Mouse (Mus musculus): ENCODE measurements around the gene Ccdc13.

The Ccdc13 gene

DNA sequence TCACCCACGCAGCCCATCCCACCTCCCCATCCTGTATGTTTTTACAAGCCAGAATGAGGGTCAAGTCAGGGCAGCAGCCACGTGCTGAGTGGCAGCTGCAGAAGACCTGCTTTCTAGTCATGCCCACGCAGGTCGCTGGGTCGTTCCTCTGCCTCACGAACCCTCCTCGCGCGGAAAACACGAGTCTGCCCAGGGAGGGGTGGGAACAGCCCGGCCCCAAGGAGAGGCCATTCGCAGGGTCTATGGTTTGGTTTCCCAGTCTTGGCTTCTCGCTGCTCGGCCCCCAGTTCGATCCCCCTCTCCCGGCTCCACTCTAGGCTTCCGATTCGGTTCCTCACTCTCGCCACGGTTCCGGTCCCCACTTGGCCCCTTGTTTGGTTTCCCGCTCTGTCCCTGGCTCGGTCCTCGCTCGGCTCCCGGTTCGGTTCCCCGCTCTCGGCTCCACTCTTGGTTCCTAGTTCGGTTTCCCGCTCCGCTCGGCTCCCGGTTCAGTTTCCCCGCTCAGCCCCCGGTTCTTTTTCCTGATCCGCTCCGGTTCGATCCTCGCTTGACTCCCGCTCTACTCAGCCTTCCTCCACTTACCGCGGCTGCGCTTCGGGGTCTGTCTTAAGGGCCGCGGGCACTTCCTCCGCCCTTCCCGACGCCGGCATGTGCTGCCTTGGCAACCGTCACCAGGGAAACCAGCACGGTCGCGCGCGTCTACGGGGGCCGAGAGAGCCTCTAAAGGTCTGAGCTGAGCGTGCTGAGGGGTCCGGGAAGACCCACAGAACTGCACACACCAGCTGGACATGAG, at the start of gene Ccdc13:
TSS of gene Ccdc13 (minus strand) at position 633 of the 793 bp plus-strand sequence.
- DNase-seq (ENCODE audit: low spot score) = no peak

DNA sequence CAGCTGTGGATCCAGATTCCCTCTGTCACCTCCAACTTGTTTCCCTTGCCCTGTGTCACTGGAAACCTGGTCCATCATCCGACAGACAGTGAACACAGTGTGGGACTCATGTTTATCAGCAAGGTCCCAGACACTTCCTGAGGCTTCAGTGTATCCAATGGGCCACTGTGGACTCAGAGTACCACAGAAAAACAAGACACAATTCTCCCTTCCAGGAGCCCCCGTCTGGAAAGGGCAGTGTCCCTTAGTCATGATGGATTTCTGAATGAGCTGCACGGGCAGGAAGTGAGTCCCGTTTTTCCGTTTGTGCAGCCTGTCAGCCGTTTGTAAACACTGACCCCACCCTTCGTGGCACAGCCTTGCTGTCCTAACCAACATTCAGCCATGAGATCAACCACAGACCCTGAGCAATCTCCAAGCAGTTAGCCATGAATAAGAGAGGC, 42.8 kb upstream of the Ccdc13 start:
- DNase-seq (ENCODE audit: low spot score) = no peak

DNA sequence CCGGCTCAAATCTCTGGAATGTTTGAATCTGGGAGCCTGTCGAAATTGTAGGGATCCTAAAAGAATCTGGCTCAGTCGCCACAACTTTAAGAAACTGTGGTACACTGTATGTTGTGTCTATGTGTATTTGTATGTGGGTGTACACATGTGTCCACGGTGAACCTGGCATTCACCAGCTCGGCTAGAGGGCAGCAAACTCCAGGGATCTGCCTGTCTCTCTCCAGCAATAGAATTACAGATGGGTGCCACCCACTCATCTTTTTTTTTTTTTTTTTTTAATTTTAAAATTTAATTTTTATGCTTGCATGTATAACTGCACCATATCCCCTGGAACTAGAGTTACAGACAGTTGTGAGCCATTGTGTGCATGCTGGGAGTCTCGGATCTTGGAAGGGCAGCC, 42.0 kb upstream of the Ccdc13 start:
- DNase-seq (ENCODE audit: low spot score) = no peak

DNA sequence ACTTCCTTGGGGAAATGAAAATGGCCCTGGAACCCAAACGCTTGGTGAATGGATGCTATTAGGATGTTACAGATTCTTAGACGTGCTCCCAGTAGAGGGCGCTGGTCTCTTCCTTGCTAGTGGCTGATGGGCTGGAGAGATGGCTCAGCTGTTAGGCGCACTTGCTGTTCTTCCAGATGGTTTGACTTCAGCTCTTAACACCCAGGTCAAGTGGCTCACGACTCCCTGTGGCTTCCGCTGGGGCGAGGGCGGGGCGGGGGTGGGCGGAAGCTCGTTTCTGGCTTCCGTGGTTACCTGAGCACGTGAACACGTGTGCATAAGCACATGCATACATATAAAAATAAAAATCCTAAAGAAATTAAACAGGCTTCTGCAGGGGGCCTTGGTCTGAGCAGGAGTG, 41.6 kb upstream of the Ccdc13 start:
- peak; percentile 28 for DNase-seq (ENCODE audit: low spot score)

DNA sequence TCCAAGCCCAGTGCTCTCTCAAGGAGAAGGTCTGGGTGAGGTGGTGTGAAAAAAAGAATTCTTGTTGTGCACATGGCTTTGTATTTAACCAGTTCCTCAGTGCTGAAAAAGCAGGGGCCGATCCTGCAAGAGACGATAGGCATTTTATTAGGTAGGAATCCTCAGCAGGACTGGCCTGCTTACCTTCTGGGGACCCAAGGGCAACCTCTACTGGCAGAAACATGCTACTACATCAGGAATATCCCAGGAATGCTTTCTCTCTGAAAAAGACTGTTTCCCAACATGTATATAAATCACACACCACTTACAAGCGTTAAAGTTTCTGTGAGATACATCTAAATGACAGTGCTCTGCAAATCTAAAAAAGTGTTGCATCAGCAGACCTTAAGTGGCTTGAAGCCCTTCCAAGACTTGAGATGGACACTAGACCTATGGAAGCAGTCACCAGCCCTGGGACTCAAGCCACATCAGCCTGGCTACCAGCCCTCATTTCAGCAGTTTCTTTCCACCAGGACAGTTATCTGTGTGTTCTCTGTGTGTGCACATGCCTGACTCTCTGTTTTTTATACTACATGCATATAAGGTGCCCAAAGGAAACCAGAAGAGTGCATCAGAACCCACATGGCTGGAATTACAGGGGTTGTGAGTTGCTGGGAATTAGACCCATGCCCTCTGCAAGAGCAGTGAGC, 37.9 kb upstream of the Ccdc13 start:
- peak; percentile 71 for DNase-seq (ENCODE audit: low spot score)

DNA sequence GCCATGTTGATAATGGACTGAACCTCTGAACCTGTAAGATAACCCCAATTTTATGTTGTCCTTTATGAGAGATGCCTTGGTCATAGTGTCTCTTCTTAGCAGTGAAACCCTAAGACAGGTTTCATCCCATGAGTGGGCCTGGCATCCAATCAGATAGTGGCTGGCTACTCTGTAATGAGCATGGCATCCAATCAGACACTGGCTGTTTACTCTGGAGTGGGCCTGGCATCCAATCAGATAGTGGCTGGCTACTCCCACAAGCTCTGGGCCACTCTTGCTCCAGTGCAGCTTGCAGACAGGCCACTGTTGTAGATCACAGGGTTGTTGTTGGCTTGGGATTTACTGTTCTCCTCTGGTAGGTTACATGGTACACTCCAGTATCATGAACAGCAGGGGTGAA, 34.3 kb upstream of the Ccdc13 start:
- DNase-seq (ENCODE audit: low spot score) = no peak

DNA sequence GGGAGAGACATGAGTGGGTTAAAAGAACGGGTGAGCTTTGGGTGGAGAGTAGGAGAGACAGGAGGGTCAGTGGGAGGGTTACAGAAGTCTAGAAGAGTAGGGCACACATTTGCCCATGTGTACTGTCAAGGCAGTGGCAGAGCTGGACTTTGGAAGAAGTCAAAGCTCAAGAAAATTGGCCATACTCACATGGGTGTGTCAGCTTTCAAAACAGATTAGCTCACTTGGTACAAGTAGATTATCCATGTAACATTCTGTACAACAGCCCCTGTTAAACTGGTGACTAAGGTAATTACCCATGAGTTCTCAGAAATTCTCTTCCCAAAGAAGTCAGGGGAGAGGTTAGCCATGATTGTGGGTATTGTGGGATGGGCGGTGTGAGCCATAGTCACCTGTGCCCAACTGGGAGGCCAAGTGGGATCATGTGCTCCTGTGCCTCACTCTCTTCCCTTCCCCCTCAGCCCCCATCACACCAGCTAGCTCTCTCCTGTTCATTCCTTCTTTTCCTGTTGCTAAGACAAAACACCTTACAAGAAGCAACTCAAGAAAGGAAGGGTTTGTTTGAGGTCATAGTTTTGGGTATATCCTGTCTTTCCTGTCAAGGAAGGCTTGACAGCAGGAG, 32.9 kb upstream of the Ccdc13 start:
- DNase-seq (ENCODE audit: low spot score) = no peak

DNA sequence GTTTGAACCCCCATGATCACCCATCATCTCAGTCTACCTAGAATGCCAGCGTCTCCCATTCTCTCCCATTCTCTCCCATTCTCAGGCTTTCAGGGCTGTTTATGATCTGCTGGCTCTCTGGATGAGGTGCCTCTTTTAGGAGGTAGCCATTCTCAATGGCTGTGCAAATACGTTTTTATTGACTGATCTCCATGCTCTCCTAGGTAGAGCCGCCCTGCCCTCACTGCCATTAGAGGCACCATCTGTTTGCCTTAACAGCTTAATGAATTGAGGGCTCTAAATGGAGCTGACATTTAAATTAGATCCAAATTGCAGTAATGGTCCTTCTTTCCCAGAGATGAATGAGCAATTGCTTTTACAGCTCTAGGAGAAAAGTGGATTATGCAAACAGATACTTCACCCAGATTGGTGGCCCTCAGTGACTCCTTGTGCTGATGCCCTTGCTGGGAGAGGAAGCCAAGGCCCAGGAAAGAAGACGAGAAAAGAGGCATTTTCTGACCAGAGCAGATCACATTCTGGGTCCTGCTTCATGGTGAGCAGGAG, 30.8 kb upstream of the Ccdc13 start:
- peak; percentile 60 for DNase-seq (ENCODE audit: low spot score)

DNA sequence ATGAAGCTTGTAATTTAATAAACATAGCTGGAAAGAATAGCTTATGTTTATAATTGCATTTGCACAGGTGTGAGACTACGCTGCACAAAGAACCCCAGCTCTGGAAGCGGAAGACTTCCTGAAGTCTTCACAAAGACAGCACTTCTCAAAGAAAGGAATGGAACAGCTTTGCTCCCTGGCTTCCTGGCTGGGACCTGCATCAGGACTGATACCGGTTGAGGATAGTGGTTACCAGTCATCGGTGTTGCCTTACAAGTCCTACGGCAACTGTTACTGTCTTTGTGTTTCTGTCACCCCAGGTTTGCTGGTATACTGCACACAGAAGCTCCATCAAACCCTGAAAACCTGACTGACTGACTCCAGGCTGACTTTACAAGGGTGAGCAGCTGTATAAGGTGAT, 30.2 kb upstream of the Ccdc13 start:
- no peak for DNase-seq (ENCODE audit: low spot score)

DNA sequence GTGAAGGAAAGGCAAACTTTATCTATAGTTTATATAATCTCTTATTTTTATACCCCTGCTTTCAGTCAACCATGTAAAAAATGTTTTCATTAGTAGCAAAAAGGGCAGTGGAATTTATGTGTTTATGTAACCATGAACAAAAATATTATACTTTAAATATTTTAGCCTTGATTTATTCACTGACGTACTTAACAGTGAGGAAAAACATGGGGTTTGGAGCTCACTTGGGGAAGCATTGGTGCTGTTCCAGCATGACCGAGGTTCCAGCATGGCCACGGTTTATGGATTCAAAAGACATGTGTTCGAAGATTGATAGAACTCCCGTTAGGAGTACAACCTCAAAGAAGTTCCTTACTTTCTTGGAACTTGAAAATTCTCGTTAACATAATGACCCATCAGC, 29.0 kb upstream of the Ccdc13 start:
- DNase-seq (ENCODE audit: low spot score) = no peak

DNA sequence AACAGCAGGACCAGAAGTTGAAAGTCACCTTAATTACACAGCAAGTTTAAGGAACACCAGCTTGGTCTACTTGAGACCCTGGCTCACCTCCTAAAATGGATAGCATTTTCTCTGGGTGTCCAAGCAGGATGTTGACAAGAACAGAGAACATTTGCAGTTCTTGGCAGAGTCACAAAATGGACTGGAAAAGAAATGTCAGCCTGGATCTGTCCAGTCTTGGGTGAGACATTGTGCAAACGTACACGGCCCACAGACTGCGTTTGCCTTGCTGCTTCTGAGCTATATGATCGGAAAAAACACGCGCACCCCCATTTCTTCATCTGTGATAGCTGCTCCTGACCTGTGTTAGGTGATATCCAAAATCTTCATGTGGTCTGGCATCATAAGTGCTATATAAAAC, 28.4 kb upstream of the Ccdc13 start:
- no peak for DNase-seq (ENCODE audit: low spot score)

DNA sequence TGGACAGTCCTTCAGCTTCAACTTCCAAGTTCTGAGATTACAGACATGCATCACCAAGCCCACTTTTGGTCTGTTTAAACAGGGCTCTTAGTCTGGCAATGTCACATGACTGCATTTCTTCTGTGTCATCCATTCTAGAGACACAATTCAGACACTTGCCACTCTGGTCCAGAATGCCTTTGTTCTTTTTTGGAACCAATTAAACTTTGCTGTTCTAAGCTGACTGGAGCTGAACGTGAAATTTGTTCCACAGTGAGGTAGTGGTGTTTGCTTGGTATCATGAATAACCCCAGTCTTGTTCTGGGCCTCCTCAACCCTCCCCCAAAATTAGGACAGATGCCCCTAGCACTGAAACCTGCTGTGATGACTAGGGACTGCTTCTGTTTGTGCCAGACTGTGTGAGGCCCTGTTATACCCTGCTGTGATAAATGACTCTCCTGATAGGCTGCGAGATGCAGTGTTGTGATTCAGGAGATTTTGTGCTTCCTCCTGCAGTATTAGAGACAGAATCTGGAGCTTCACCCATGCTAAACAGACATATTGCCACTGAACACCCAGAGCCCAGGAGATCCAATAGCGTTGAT, 26.3 kb upstream of the Ccdc13 start:
- no peak for DNase-seq (ENCODE audit: low spot score)

DNA sequence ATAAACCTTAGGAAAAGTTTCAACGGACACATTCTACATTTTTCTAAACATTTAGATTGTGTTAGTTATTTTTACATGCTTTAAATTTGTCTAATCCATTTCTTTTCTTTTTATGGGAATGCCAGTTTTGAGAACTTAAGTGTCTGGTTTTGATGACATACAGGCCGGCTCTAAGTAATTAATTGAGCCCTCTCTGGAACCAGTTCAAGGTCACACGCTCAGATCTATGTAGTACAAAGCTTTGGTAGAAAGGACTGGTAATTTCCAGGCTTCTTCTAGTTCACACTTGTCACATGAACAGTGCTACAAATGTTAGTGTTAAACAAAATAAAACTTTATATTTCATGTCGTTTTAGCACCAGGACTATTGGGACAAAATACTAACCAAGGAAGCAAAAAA, 25.6 kb upstream of the Ccdc13 start:
- no peak for DNase-seq (ENCODE audit: low spot score)

DNA sequence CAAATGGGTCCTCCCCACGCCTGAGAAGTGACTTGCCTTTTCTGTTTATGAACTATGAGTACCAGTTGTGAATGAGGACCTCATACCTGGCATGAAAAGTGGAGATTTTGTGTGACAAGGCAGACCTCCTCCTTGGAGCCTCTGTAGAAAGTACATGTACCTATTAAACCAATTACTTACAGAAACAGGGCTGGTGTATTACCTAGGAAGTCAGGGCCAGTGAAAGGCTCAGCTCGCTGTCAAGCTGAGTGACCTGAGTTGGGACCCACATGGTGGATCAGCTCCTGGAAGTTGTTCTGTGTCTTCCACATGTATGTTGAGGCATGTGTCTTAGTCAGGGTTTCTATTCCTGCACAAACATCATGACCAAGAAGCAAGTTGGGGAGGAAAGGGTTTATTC, 21.7 kb upstream of the Ccdc13 start:
- no peak for DNase-seq (ENCODE audit: low spot score)

DNA sequence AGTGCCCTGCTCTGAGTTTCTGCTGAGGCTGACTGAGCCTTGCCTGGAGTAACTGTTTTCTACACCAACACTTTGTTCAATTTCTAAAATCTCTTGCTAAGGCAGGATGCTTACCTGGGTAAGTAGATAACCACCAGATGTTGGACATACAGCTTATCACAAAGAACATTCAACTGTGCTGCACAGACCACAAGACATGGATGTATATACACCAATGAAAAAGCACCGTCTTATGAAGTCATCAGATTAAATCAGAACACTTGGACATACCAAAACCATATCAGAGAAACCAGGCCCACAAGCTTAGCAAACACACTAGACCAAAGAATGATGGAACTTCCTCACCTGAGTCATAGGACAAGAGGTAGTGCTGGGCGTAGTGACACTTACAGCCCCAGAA, 20.1 kb upstream of the Ccdc13 start:
- DNase-seq (ENCODE audit: low spot score) = no peak

DNA sequence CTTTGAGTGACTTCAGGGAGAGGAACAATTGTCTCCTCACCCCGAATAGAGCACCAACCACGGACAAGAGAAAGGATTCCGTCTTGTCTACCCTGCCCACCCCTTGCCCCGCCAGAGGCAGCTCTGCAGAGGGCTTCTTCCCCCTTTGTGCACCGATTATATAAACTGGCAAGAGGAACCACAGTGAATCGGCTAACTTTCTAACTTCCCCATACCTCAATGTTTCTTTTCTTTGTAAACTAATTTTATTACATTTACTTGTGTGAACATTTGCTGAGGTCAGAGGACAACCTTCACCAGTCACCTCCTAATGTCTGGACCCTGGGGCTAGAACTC, 18.9 kb upstream of the Ccdc13 start, which contains the start of gene Higd1a:
TSS of gene Higd1a (minus strand) at position 210 of the 336 bp plus-strand sequence.
- no peak for DNase-seq (ENCODE audit: low spot score)

DNA sequence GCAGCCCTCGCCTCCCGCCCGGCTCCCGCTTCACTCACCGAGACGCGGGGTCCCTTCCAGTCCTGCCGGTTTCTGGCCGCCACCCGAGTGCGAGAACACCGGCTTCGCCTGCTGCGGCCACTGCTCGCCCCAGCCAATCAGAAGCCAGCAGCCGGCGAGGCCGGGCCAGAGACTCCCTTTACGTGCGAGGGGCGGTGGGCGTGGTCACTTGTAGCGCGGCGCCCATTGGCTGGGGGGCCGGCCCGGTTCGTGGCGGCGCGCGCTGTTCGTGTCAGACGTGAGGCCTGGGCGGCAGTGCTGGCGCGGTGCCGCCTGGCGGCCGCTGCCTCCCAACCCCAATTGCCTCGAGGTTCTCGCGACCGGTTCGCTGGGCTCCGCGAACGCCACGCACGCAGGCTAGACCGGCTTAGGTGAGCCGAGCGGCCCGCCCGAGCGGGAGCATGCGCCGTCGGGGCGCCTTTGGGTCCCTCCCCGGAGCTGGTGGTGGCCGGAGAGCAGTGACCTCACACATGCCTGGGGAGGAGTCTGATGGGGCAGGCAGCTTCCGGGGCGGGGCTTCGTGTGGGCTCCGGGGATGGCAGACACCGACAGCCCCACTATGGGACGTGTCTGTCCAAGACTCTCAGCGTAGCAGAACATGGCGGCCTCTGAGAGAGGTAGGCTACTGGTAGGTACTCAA, 18.4 kb upstream of the Ccdc13 start:
- peak; percentile 96 for DNase-seq (ENCODE audit: low spot score)

DNA sequence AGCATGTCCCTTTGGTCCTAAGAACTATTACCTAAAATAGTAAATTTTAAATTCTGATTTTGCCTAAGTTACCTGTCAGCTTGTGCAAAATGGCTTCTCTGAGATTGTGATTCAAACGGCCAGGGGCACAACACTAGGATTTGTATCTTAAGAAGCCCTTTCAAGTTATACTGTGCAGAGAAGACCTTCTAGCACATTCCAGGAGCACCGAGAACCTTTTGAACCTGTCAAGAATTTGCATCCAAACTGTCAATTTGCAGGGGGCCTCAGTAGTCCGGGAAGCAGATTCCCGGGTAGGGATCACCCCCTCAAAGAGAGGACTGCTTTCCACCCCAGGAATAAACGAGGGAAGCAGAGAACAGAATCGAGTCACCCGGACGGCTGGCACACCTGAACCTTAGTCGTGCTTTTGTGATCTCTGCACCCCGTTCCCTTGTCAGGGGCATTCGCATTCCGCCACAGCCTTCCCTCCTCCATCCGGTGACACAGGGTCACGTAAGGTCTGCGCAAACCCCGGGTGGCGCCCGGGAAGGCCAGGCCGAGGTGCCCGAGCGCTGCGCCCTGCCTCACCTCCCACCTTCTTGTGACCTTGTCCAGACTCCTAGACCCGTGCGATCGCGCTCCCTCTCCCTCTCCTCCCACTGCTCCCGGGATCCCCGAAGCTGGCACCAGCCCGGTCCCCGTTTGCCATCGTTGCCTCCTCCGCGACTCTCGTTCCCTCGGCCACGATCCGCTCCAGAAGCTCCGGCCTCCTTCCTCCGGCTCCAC, 17.6 kb upstream of the Ccdc13 start:
- DNase-seq (ENCODE audit: low spot score) = peak; percentile 50

DNA sequence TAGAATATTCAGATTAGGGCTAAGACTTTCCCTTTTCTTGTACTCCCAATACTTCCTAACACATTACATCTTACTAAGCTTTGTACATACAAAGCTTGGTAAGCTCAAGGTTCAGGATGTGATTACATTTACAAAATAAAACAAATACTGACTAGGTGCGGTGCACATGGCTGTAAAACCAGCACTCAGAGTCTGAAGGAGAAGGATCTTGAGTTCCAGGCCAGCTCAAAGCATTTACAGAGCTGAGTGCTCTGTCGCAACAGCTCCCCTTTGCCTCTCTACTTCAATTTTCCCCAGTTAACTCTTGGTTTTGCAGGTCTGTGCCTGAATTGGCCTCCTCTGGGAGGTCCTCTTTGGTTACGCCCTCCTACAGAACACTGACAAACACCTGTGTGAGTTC, 15.0 kb upstream of the Ccdc13 start:
- no peak for DNase-seq (ENCODE audit: low spot score)

DNA sequence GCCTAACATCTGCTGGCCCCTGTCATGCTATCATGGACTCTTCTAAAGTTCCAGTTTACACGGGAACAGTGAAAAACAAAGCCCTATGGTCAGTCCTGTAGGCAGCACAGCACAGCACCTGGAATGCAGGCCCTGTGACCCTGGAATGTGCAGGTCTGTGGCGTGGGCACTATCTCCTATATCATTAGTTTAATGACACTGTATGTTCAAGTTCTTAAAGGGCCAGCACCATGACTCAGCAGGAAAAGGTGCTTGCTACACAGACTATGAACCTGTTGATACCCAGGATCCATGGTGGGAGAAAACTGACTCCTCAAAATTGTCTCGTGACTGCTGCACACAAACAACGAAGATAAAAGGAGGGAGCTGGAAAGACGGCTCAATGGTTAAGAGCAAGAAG, 8.6 kb upstream of the Ccdc13 start:
- DNase-seq (ENCODE audit: low spot score) = no peak

DNA sequence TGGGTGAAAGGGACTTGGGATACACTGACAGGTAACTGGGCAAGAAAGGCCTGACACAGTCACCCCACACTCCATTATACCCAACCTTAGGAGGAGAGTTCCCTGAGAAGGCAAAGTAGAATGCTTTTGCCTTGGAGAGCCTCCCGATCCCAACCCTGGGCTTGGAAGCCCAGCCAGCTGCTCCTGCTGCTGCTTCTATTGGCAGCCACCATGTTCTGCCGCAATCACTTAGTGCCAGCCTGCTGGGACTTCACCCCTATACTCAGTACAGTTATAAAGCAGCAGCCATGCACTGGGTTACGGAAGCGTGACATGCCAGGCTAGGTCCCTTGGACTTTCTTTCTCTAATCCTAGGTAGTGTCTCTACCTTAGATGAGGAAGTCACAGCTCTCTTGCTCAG, 7.9 kb upstream of the Ccdc13 start:
- no peak for DNase-seq (ENCODE audit: low spot score)
